Mouse (Mus musculus): ENCODE measurements around the gene Siglecg.

GRCm38 (mm10) chr7:43432891-43433290, 24.9 kb downstream of the Siglecg start:
- TF ChIP-seq CTCF (conservative IDR thresholded peaks at IDR 0.05; ENCODE audit: insufficient read depth, insufficient read length, low read depth, low read length) (no peak), POLR2A (IDR thresholded peaks at IDR 0.05; ENCODE audit: low read depth, low read length) (no peak)
